Mouse (Mus musculus) ES-Bruce4 (cell line): ENCODE data around the gene Hist1h3f.

Experiments used
- CTCF ChIP-seq: IDR thresholded peaks from one replicate; pipeline ENCODE4 v1.8.1; 2011; ENCODE audit warnings: low read depth, low read length
- EP300 ChIP-seq: IDR thresholded peaks from 2 replicates; pipeline ENCODE4 v1.6.1; 2011; ENCODE audit warnings: low read depth, low read length; ENCODE audit not compliant: insufficient read depth

GRCm38 (mm10) chr13:23546694-23547093, 2.8 kb downstream of the Hist1h3f start:
- TF ChIP-seq EP300 = no peak
- TF ChIP-seq CTCF = no peak
